Mouse (Mus musculus) MEL (cell line): ENCODE measurements around the gene Cdiptos. TPM values are rescaled to one million over a fixed set of nuclear protein-coding genes. Genes with fewer than 3 reads are reported as not detected.

Experiments
- DNase-seq: peaks from one replicate; pipeline ENCODE4 v3.0.0; 2011; ENCODE audit warnings: low read depth, low spot score
- H3K27ac ChIP-seq: 2 replicates; pipeline ENCODE4 v1.5.1; 2012; ENCODE audit warnings: low read depth, mild to moderate bottlenecking, control low read depth, low read length, moderate library complexity; ENCODE audit not compliant: control insufficient read depth
- H3K27me3 ChIP-seq, 2 experiments: fragments of 150-350 bp in 1 of 2; sonication (generic) in 1 of 2; 2 replicates each; pipeline ENCODE4 v1.6.1; 2012; ENCODE audit warnings: low read length in 2 of 2, mild to moderate bottlenecking in 2 of 2, improper control_type of control experiment in 1 of 2, moderate library complexity in 1 of 2; ENCODE audit not compliant: insufficient read depth in 2 of 2, control insufficient read depth in 1 of 2
- H3K36me3 ChIP-seq, 2 experiments: 2 replicates each; pipeline ENCODE4 v1.6.1; 2012 to 2014; ENCODE audit warnings: low read length in 2 of 2, improper control_type of control experiment in 1 of 2, inconsistent platforms in 1 of 2, mild to moderate bottlenecking in 1 of 2; ENCODE audit not compliant: insufficient read depth in 2 of 2, control insufficient read depth in 1 of 2
- H3K4me1 ChIP-seq, 2 experiments: fragments of 150-350 bp in 1 of 2; sonication (generic) in 1 of 2; 2 replicates each; pipeline ENCODE4 v1.6.1; 2012; ENCODE audit warnings: low read length in 2 of 2, improper control_type of control experiment in 1 of 2, mild to moderate bottlenecking in 1 of 2; ENCODE audit not compliant: insufficient read depth in 2 of 2, control insufficient read depth in 1 of 2
- H3K4me3 ChIP-seq, 2 experiments: fragments of 150-350 bp in 1 of 2; sonication (generic) in 1 of 2; 2 replicates each; pipeline ENCODE4 v1.5.1; 2012; ENCODE audit warnings: low read depth in 2 of 2, low read length in 2 of 2, mild to moderate bottlenecking in 2 of 2, moderate library complexity in 2 of 2, control low read depth in 1 of 2, improper control_type of control experiment in 1 of 2; ENCODE audit not compliant: control insufficient read depth in 1 of 2, insufficient read depth in 1 of 2
- H3K79me2 ChIP-seq: 2 replicates; pipeline ENCODE4 v1.6.1; 2012; ENCODE audit warnings: mild to moderate bottlenecking, low read length, moderate library complexity; ENCODE audit not compliant: control insufficient read depth, poor library complexity, insufficient read depth
- H3K9ac ChIP-seq: 2 replicates; pipeline ENCODE4 v1.6.1; 2012; ENCODE audit warnings: low read depth, mild to moderate bottlenecking, control low read depth, low read length, moderate library complexity; ENCODE audit not compliant: control insufficient read depth, poor library complexity, severe bottlenecking
- H3K9me3 ChIP-seq: fragments of 150-350 bp; sonication (generic); replicated peaks from 2 replicates; pipeline ENCODE4 v1.6.1; 2012; ENCODE audit warnings: mild to moderate bottlenecking, low read length, improper control_type of control experiment, moderate library complexity; ENCODE audit not compliant: insufficient read depth
- CHD1 ChIP-seq: IDR thresholded peaks from 2 replicates; pipeline ENCODE4 v1.6.1; 2012; ENCODE audit warnings: low read depth, mild to moderate bottlenecking, inconsistent platforms, low read length, improper control_type of control experiment
- CTCF ChIP-seq, 3 experiments: IDR thresholded peaks in 2 of 3; conservative IDR thresholded peaks in 1 of 3; 2 replicates each; pipeline ENCODE4 v1.5.1; 2011 to 2012; ENCODE audit warnings: low read length in 3 of 3, low read depth in 2 of 3, mild to moderate bottlenecking in 2 of 3, improper control_type of control experiment in 1 of 3, inconsistent platforms in 1 of 3, mixed read lengths in 1 of 3, moderate library complexity in 1 of 3; ENCODE audit not compliant: control insufficient read depth in 1 of 3, insufficient read depth in 1 of 3, poor library complexity in 1 of 3, severe bottlenecking in 1 of 3
- GABPA ChIP-seq: IDR thresholded peaks from 2 replicates; pipeline ENCODE4 v1.6.1; 2012; ENCODE audit warnings: low read depth, mild to moderate bottlenecking, inconsistent platforms, low read length, improper control_type of control experiment, moderate library complexity
- GATA1 ChIP-seq: IDR thresholded peaks from 2 replicates; pipeline ENCODE4 v1.6.1; 2011; ENCODE audit warnings: low read depth, low read length, improper control_type of control experiment
- KAT2A ChIP-seq: conservative IDR thresholded peaks from 2 replicates; pipeline ENCODE4 v1.6.1; 2012; ENCODE audit warnings: low read depth, low read length, improper control_type of control experiment, inconsistent platforms
- MAX ChIP-seq: IDR thresholded peaks from 2 replicates; pipeline ENCODE4 v1.6.1; 2011; ENCODE audit warnings: low read length, improper control_type of control experiment
- MAZ ChIP-seq: IDR thresholded peaks from 2 replicates; pipeline ENCODE4 v1.6.1; 2012; ENCODE audit warnings: low read depth, mild to moderate bottlenecking, inconsistent platforms, low read length, improper control_type of control experiment
- MXI1 ChIP-seq: IDR thresholded peaks from 2 replicates; pipeline ENCODE4 v1.6.1; 2011; ENCODE audit warnings: mild to moderate bottlenecking, low read depth, low read length, improper control_type of control experiment
- MYC ChIP-seq: IDR thresholded peaks from 2 replicates; pipeline ENCODE4 v1.6.1; 2011; ENCODE audit warnings: low read depth, mild to moderate bottlenecking, low read length, improper control_type of control experiment, moderate library complexity
- POLR2A ChIP-seq, 2 experiments: IDR thresholded peaks; 2 replicates each; pipeline ENCODE4 v1.6.1; 2011 to 2012; ENCODE audit warnings: low read length in 2 of 2, mild to moderate bottlenecking in 2 of 2, control low read depth in 1 of 2, improper control_type of control experiment in 1 of 2, low read depth in 1 of 2, moderate library complexity in 1 of 2; ENCODE audit not compliant: control insufficient read depth in 1 of 2, insufficient read depth in 1 of 2, poor library complexity in 1 of 2
- RAD21 ChIP-seq: IDR thresholded peaks from 2 replicates; pipeline ENCODE4 v1.6.1; 2011; ENCODE audit warnings: mild to moderate bottlenecking, low read depth, low read length, improper control_type of control experiment
- RCOR1 ChIP-seq: IDR thresholded peaks from 2 replicates; pipeline ENCODE4 v1.6.1; 2012; ENCODE audit warnings: low read depth, mild to moderate bottlenecking, inconsistent platforms, low read length, improper control_type of control experiment
- SMC3 ChIP-seq: IDR thresholded peaks from 2 replicates; pipeline ENCODE4 v1.6.1; 2011; ENCODE audit warnings: low read depth, low read length, improper control_type of control experiment
- TAL1 ChIP-seq: IDR thresholded peaks from 2 replicates; pipeline ENCODE4 v1.6.1; 2012; ENCODE audit warnings: mild to moderate bottlenecking, inconsistent platforms, low read length, moderate library complexity, mixed read lengths
- TBP ChIP-seq: IDR thresholded peaks from 2 replicates; pipeline ENCODE4 v1.8.0; 2011; ENCODE audit warnings: low read depth, low read length, improper control_type of control experiment
- UBTF ChIP-seq: IDR thresholded peaks from 2 replicates; pipeline ENCODE4 v1.6.1; 2012; ENCODE audit warnings: low read depth, mild to moderate bottlenecking, inconsistent platforms, low read length, improper control_type of control experiment, moderate library complexity, borderline replicate concordance; ENCODE audit not compliant: insufficient read depth
- polyA plus RNA-seq, 2 experiments: library from polyadenylated mRNA; stranded (reverse) in 1 of 2; unstranded in 1 of 2; fragments of >175 nt in 1 of 2; fragments of >200 nt in 1 of 2; gene quantifications; 2 replicates each; pipeline versions ENCODE4 v1.2.1 to v1.2.4; 2012; ENCODE audit warnings: low replicate concordance in 2 of 2, low read depth in 1 of 2; ENCODE audit not compliant: insufficient read length in 2 of 2, insufficient read depth in 1 of 2, missing spikeins in 1 of 2
- total RNA-seq: library from RNA; depleted of rRNA; stranded (reverse); fragments of 300-350 nt; gene quantifications from 2 replicates; pipeline ENCODE4 v1.2.3, GENCODE M21; 2012

The Cdiptos gene
- total and polyA plus RNA-seq, 3 experiments = 0.35 to 1.8 TPM; not detected in 1

GRCm38 (mm10) chr7:127024755-127025555 is 49.1 kb upstream of the Cdiptos start (continued):
- TF ChIP-seq TBP (peak; percentile 66; the same call in 1 of the 2 replicates), POLR2A (IDR thresholded peaks at IDR 0.05; ENCODE audit: control insufficient read depth in 1 of 2, insufficient read depth in 1 of 2, low read depth in 1 of 2, low read length in 2 of 2, poor library complexity in 1 of 2) (peak; percentile 48 to 79; a peak in 2 of 4 replicates), RAD21 (no peak; the same call in 1 of the 2 replicates), TAL1 (no peak), KAT2A (no peak), GABPA (no peak), RCOR1 (no peak), CTCF (IDR thresholded peaks at IDR 0.05 in 2 of 3, conservative IDR thresholded peaks at IDR 0.05 in 1 of 3; ENCODE audit: control insufficient read depth in 1 of 3, insufficient read depth in 1 of 3, low read depth in 2 of 3, low read length in 3 of 3, poor library complexity in 1 of 3, severe bottlenecking in 1 of 3) (peak; percentile 26 to 52 (median 27); a peak in 5 of 6 replicates), MAZ (no peak), SMC3 (peak; percentile 19), MYC (peak; percentile 88)

- peaks cover 41% of the 10 kb centered on the region for H3K79me2 ChIP-seq
- no peaks in the 10 kb centered on the region for H3K27me3 ChIP-seq
- H3K4me1 ChIP-seq = peaks cover 4 to 30% of the 10 kb centered on the region in 2 experiments; a peak in 3 of 4 replicates
- H3K4me3 ChIP-seq = peak overlapping the region; percentile 59 to 86
- peak overlapping the region; percentile 97 for H3K9ac ChIP-seq
- peak; percentile 59 for DNase-seq
- H3K27ac ChIP-seq = peak overlapping the region; percentile 93
- no peak for TF ChIP-seq GATA1
- TF ChIP-seq MXI1 = peak; percentile 67
- 0 out of 2 replicates have a peak, but pooled peaks have one; percentile 36 for TF ChIP-seq CHD1
- H3K9me3 ChIP-seq = no peaks in the 10 kb centered on the region
- peaks cover 2 to 28% of the 10 kb centered on the region in 2 experiments; a peak in 3 of 4 replicates for H3K36me3 ChIP-seq
Measured at GRCm38 (mm10) chr7:127023896-127024690, 48.2 kb upstream of the Cdiptos start.

GRCm38 (mm10) chr7:127023272-127023691 is 47.4 kb upstream of the Cdiptos start:
- peaks cover 4 to 25% of the 10 kb centered on the region in 2 experiments; a peak in 3 of 4 replicates for H3K4me1 ChIP-seq
- no peaks in the 10 kb centered on the region for H3K9me3 ChIP-seq
- DNase-seq = no peak
- no peaks in the 10 kb centered on the region for H3K27me3 ChIP-seq
- H3K4me3 ChIP-seq = peak overlapping the region; percentile 59 to 86; a peak in 3 of 4 replicates
- peaks cover 41% of the 10 kb centered on the region for H3K79me2 ChIP-seq
- TF ChIP-seq UBTF (no peak), MAX (no peak), POLR2A (IDR thresholded peaks at IDR 0.05; ENCODE audit: control insufficient read depth in 1 of 2, insufficient read depth in 1 of 2, low read depth in 1 of 2, low read length in 2 of 2, poor library complexity in 1 of 2) (peak in 1 of 2 experiments; percentile 25; a peak in 1 of 4 replicates)
- H3K36me3 ChIP-seq = peaks cover 0 to 22% of the 10 kb centered on the region in 2 experiments; a peak in 3 of 4 replicates
- 0 out of 2 replicates have a peak overlapping the region, but pooled peaks have one; percentile 15 for H3K27ac ChIP-seq
- H3K9ac ChIP-seq = peak overlapping the region; percentile 97
